Mouse (Mus musculus): ENCODE results near the gene Ttc25. TPM values are rescaled to one million over a fixed set of nuclear protein-coding genes. Genes with fewer than 3 reads are reported as not detected.

The Ttc25 gene
- polyA plus RNA-seq, 1 experiment from 2014 or later: 0.58 TPM

- Histone ChIP-seq H3K4me1 (ENCODE audit: control insufficient read depth, insufficient read depth, low read length) (no peaks in the 10 kb centered on the region), H3K27ac (ENCODE audit: low read depth, low read length) (no peak overlapping the region), H3K36me3 (ENCODE audit: control insufficient read depth, insufficient read depth, low read length) (peaks cover 93% of the 10 kb centered on the region), H3K9ac (ENCODE audit: low read depth, low read length) (no peak overlapping the region), H3K27me3 (ENCODE audit: control insufficient read depth, insufficient read depth, low read length) (no peaks in the 10 kb centered on the region), H3K4me3 (ENCODE audit: low read length) (no peak overlapping the region), H3K4me2 (replicated peaks; ENCODE audit: low read depth, low read length) (no peak overlapping the region), H3K9me3 (ENCODE audit: control insufficient read depth, low read length) (no peaks in the 10 kb centered on the region)
- WGBS: 81% methylated on average over 4 of the region's 4 CpGs
- ATAC-seq (ENCODE audit: low FRiP score, low TSS enrichment): no peak
These were observed 50.1 kb downstream of the Ttc25 start for GRCm38 (mm10) chr11:100595533-100595932.

- Histone ChIP-seq H3K27ac (ENCODE audit: low read depth, low read length) (no peak overlapping the region), H3K27me3 (ENCODE audit: control insufficient read depth, insufficient read depth, low read length) (no peaks in the 10 kb centered on the region), H3K4me2 (replicated peaks; ENCODE audit: low read depth, low read length) (no peak overlapping the region), H3K36me3 (ENCODE audit: control insufficient read depth, insufficient read depth, low read length) (peaks cover 85% of the 10 kb centered on the region), H3K9me3 (ENCODE audit: control insufficient read depth, low read length) (no peaks in the 10 kb centered on the region), H3K4me1 (ENCODE audit: control insufficient read depth, insufficient read depth, low read length) (no peaks in the 10 kb centered on the region), H3K9ac (ENCODE audit: low read depth, low read length) (no peak overlapping the region), H3K4me3 (ENCODE audit: low read length) (no peak overlapping the region)
- ATAC-seq (ENCODE audit: low FRiP score, low TSS enrichment): no peak
- WGBS: 52% methylated on average over 4 of the region's 4 CpGs
These were observed 52.7 kb downstream of the Ttc25 start for GRCm38 (mm10) chr11:100598074-100598473.

GRCm38 (mm10) chr11:100601372-100601771 lies 56.0 kb downstream of the Ttc25 start:
- H3K27ac ChIP-seq (ENCODE audit: low read depth, low read length): no peak overlapping the region
- H3K4me3 ChIP-seq (ENCODE audit: low read length): no peak overlapping the region
- H3K27me3 ChIP-seq (ENCODE audit: control insufficient read depth, insufficient read depth, low read length): no peaks in the 10 kb centered on the region
- H3K9ac ChIP-seq (ENCODE audit: low read depth, low read length): no peak overlapping the region
- no peak overlapping the region for H3K4me2 ChIP-seq (replicated peaks; ENCODE audit: low read depth, low read length)
- no peak for ATAC-seq (ENCODE audit: low FRiP score, low TSS enrichment)
- over 99% methylated on average over 3 of the region's 3 CpGs for WGBS
- no peaks in the 10 kb centered on the region for H3K9me3 ChIP-seq (ENCODE audit: control insufficient read depth, low read length)
- peaks cover 58% of the 10 kb centered on the region for H3K36me3 ChIP-seq (ENCODE audit: control insufficient read depth, insufficient read depth, low read length)
- H3K4me1 ChIP-seq (ENCODE audit: control insufficient read depth, insufficient read depth, low read length): no peaks in the 10 kb centered on the region

GRCm38 (mm10) chr11:100603155-100603554 lies 57.7 kb downstream of the Ttc25 start:
- peaks cover 42% of the 10 kb centered on the region for H3K36me3 ChIP-seq (ENCODE audit: control insufficient read depth, insufficient read depth, low read length)
- H3K27me3 ChIP-seq (ENCODE audit: control insufficient read depth, insufficient read depth, low read length): no peaks in the 10 kb centered on the region
- H3K27ac ChIP-seq (ENCODE audit: low read depth, low read length): no peak overlapping the region
- WGBS: 91% methylated on average over 9 of the region's 9 CpGs
- no peak overlapping the region for H3K9ac ChIP-seq (ENCODE audit: low read depth, low read length)
- no peaks in the 10 kb centered on the region for H3K9me3 ChIP-seq (ENCODE audit: control insufficient read depth, low read length)
- H3K4me1 ChIP-seq (ENCODE audit: control insufficient read depth, insufficient read depth, low read length): no peaks in the 10 kb centered on the region
- no peak overlapping the region for H3K4me2 ChIP-seq (replicated peaks; ENCODE audit: low read depth, low read length)
- no peak for ATAC-seq (ENCODE audit: low FRiP score, low TSS enrichment)
- no peak overlapping the region for H3K4me3 ChIP-seq (ENCODE audit: low read length)

GRCm38 (mm10) chr11:100603813-100604212 lies 58.4 kb downstream of the Ttc25 start:
- H3K4me1 ChIP-seq (ENCODE audit: control insufficient read depth, insufficient read depth, low read length): no peaks in the 10 kb centered on the region
- no peaks in the 10 kb centered on the region for H3K9me3 ChIP-seq (ENCODE audit: control insufficient read depth, low read length)
- no peak overlapping the region for H3K9ac ChIP-seq (ENCODE audit: low read depth, low read length)
- WGBS: 70% methylated on average over 8 of the region's 8 CpGs
- peak overlapping the region; percentile 32; the same call in 1 of the 2 replicates for H3K27ac ChIP-seq (ENCODE audit: low read depth, low read length)
- no peaks in the 10 kb centered on the region for H3K27me3 ChIP-seq (ENCODE audit: control insufficient read depth, insufficient read depth, low read length)
- peaks cover 39% of the 10 kb centered on the region for H3K36me3 ChIP-seq (ENCODE audit: control insufficient read depth, insufficient read depth, low read length)
- ATAC-seq (ENCODE audit: low FRiP score, low TSS enrichment): no peak
- H3K4me2 ChIP-seq (replicated peaks; ENCODE audit: low read depth, low read length): no peak overlapping the region
- no peak overlapping the region for H3K4me3 ChIP-seq (ENCODE audit: low read length)

- no peak overlapping the region for H3K4me3 ChIP-seq (ENCODE audit: low read length)
- H3K4me1 ChIP-seq (ENCODE audit: control insufficient read depth, insufficient read depth, low read length): no peaks in the 10 kb centered on the region
- H3K9ac ChIP-seq (ENCODE audit: low read depth, low read length): no peak overlapping the region
- no peaks in the 10 kb centered on the region for H3K9me3 ChIP-seq (ENCODE audit: control insufficient read depth, low read length)
- no peak overlapping the region for H3K27ac ChIP-seq (ENCODE audit: low read depth, low read length)
- 79% methylated on average over 4 of the region's 4 CpGs for WGBS
- no peaks in the 10 kb centered on the region for H3K27me3 ChIP-seq (ENCODE audit: control insufficient read depth, insufficient read depth, low read length)
- no peak overlapping the region for H3K4me2 ChIP-seq (replicated peaks; ENCODE audit: low read depth, low read length)
- H3K36me3 ChIP-seq (ENCODE audit: control insufficient read depth, insufficient read depth, low read length): peaks cover 32% of the 10 kb centered on the region
- peak; percentile 24; the same call in 1 of the 2 replicates for ATAC-seq (ENCODE audit: low FRiP score, low TSS enrichment)
These were observed 59.1 kb downstream of the Ttc25 start for GRCm38 (mm10) chr11:100604321-100605005.

GRCm38 (mm10) chr11:100605451-100605850 lies 60.0 kb downstream of the Ttc25 start:
- Histone ChIP-seq H3K4me2 (replicated peaks; ENCODE audit: low read depth, low read length) (no peak overlapping the region), H3K9me3 (ENCODE audit: control insufficient read depth, low read length) (no peaks in the 10 kb centered on the region), H3K36me3 (ENCODE audit: control insufficient read depth, insufficient read depth, low read length) (peaks cover 22% of the 10 kb centered on the region), H3K4me1 (ENCODE audit: control insufficient read depth, insufficient read depth, low read length) (no peaks in the 10 kb centered on the region; the same call in 1 of the 2 replicates), H3K27me3 (ENCODE audit: control insufficient read depth, insufficient read depth, low read length) (no peaks in the 10 kb centered on the region), H3K4me3 (ENCODE audit: low read length) (no peak overlapping the region), H3K27ac (ENCODE audit: low read depth, low read length) (no peak overlapping the region), H3K9ac (ENCODE audit: low read depth, low read length) (no peak overlapping the region)
- 87% methylated on average over 10 of the region's 10 CpGs for WGBS
- no peak for ATAC-seq (ENCODE audit: low FRiP score, low TSS enrichment)

- Histone ChIP-seq H3K9ac (ENCODE audit: low read depth, low read length) (no peak overlapping the region), H3K9me3 (ENCODE audit: control insufficient read depth, low read length) (no peaks in the 10 kb centered on the region), H3K27me3 (ENCODE audit: control insufficient read depth, insufficient read depth, low read length) (no peaks in the 10 kb centered on the region), H3K4me2 (replicated peaks; ENCODE audit: low read depth, low read length) (no peak overlapping the region), H3K4me1 (ENCODE audit: control insufficient read depth, insufficient read depth, low read length) (no peaks in the 10 kb centered on the region; the same call in 1 of the 2 replicates), H3K27ac (ENCODE audit: low read depth, low read length) (no peak overlapping the region), H3K36me3 (ENCODE audit: control insufficient read depth, insufficient read depth, low read length) (peaks cover 16% of the 10 kb centered on the region), H3K4me3 (ENCODE audit: low read length) (no peak overlapping the region)
- ATAC-seq (ENCODE audit: low FRiP score, low TSS enrichment): no peak
- 93% methylated on average over 6 of the region's 6 CpGs for WGBS
These were observed 61.7 kb downstream of the Ttc25 start for GRCm38 (mm10) chr11:100607121-100607520.

GRCm38 (mm10) chr11:100608796-100609195 lies 63.4 kb downstream of the Ttc25 start:
- Histone ChIP-seq H3K9ac (ENCODE audit: low read depth, low read length) (no peak overlapping the region), H3K36me3 (ENCODE audit: control insufficient read depth, insufficient read depth, low read length) (peaks cover 17% of the 10 kb centered on the region), H3K4me3 (ENCODE audit: low read length) (no peak overlapping the region), H3K4me1 (ENCODE audit: control insufficient read depth, insufficient read depth, low read length) (no peaks in the 10 kb centered on the region; the same call in 1 of the 2 replicates), H3K4me2 (replicated peaks; ENCODE audit: low read depth, low read length) (no peak overlapping the region), H3K27ac (ENCODE audit: low read depth, low read length) (no peak overlapping the region), H3K9me3 (ENCODE audit: control insufficient read depth, low read length) (no peaks in the 10 kb centered on the region), H3K27me3 (ENCODE audit: control insufficient read depth, insufficient read depth, low read length) (no peaks in the 10 kb centered on the region)
- no peak for ATAC-seq (ENCODE audit: low FRiP score, low TSS enrichment)
- 78% methylated on average over 4 of the region's 4 CpGs for WGBS

All from kidney, embryonic 14.5 days (tissue).